Mouse (Mus musculus): Measurements from ENCODE around the gene Gm13275.
"Not testable (repeated sequence)": the region's sequence is repeated elsewhere in the genome, so short reads cannot be mapped to it uniquely, and the experiment has no call there.

The Gm13275 gene

GRCm38 (mm10) chr4:88793936-88794675 is at the start of gene Gm13275:
Gene Gm13275 (plus strand): TSS chr4:88794487.
- TF ChIP-seq GATA4 (IDR thresholded peaks at IDR 0.05; ENCODE audit: insufficient replicate concordance, low read length): not testable (repeated sequence)

GRCm38 (mm10) chr4:88749926-88750325 is 44.4 kb upstream of the Gm13275 start:
- TF ChIP-seq GATA4 (IDR thresholded peaks at IDR 0.05; ENCODE audit: insufficient replicate concordance, low read length): no peak

- not testable (repeated sequence) for TF ChIP-seq GATA4 (IDR thresholded peaks at IDR 0.05; ENCODE audit: insufficient replicate concordance, low read length)
These were observed 39.4 kb upstream of the Gm13275 start, which contains the start of gene Gm13271 for GRCm38 (mm10) chr4:88754818-88755340. Gene Gm13271 (plus strand): TSS chr4:88754868.

GRCm38 (mm10) chr4:88759610-88760268 is 34.5 kb upstream of the Gm13275 start, which contains the start of gene Gm13283:
Gene Gm13283 (plus strand): TSS chr4:88760119.
- not testable (repeated sequence) for TF ChIP-seq GATA4 (IDR thresholded peaks at IDR 0.05; ENCODE audit: insufficient replicate concordance, low read length)

GRCm38 (mm10) chr4:88773534-88773933 is 20.8 kb upstream of the Gm13275 start, which contains the start of gene Gm13290:
Gene Gm13290 (plus strand): TSS chr4:88773834.
- not testable (repeated sequence) for TF ChIP-seq GATA4 (IDR thresholded peaks at IDR 0.05; ENCODE audit: insufficient replicate concordance, low read length)

GRCm38 (mm10) chr4:88776622-88777021 is 17.7 kb upstream of the Gm13275 start, which contains the start of gene Gm13289:
Gene Gm13289 (plus strand): TSS chr4:88776922.
- TF ChIP-seq GATA4 (IDR thresholded peaks at IDR 0.05; ENCODE audit: insufficient replicate concordance, low read length): not testable (repeated sequence)

- TF ChIP-seq GATA4 (IDR thresholded peaks at IDR 0.05; ENCODE audit: insufficient replicate concordance, low read length): not testable (repeated sequence)
These were observed 14.7 kb upstream of the Gm13275 start, which contains the start of gene Gm13272 for GRCm38 (mm10) chr4:88779550-88779949. Gene Gm13272 (plus strand): TSS chr4:88779850.

- TF ChIP-seq GATA4 (IDR thresholded peaks at IDR 0.05; ENCODE audit: insufficient replicate concordance, low read length): not testable (repeated sequence)
These were observed 12.5 kb upstream of the Gm13275 start, which contains the start of gene Ifnz for GRCm38 (mm10) chr4:88781831-88782230. Gene Ifnz (plus strand): TSS chr4:88782131.

- TF ChIP-seq GATA4 (IDR thresholded peaks at IDR 0.05; ENCODE audit: insufficient replicate concordance, low read length): not testable (repeated sequence)
These were observed 8.9 kb upstream of the Gm13275 start, which contains the start of gene Gm13276 for GRCm38 (mm10) chr4:88785409-88785808. Gene Gm13276 (plus strand): TSS chr4:88785709.

GRCm38 (mm10) chr4:88788402-88788801 is 5.9 kb upstream of the Gm13275 start, which contains the start of gene Gm13277:
Gene Gm13277 (plus strand): TSS chr4:88788632.
- not testable (repeated sequence) for TF ChIP-seq GATA4 (IDR thresholded peaks at IDR 0.05; ENCODE audit: insufficient replicate concordance, low read length)

GRCm38 (mm10) chr4:88791250-88791649 is 3.0 kb upstream of the Gm13275 start, which contains the start of gene Gm13278:
Gene Gm13278 (plus strand): TSS chr4:88791550.
- not testable (repeated sequence) for TF ChIP-seq GATA4 (IDR thresholded peaks at IDR 0.05; ENCODE audit: insufficient replicate concordance, low read length)

- TF ChIP-seq GATA4 (IDR thresholded peaks at IDR 0.05; ENCODE audit: insufficient replicate concordance, low read length): not testable (repeated sequence)
These were observed 2.8 kb downstream of the Gm13275 start, which contains the start of gene Gm13279 for GRCm38 (mm10) chr4:88797097-88797496. Gene Gm13279 (plus strand): TSS chr4:88797397.

- TF ChIP-seq GATA4 (IDR thresholded peaks at IDR 0.05; ENCODE audit: insufficient replicate concordance, low read length): not testable (repeated sequence)
These were observed 5.1 kb downstream of the Gm13275 start, which contains the start of gene Gm13285 for GRCm38 (mm10) chr4:88799365-88799764. Gene Gm13285 (plus strand): TSS chr4:88799665.

- not testable (repeated sequence) for TF ChIP-seq GATA4 (IDR thresholded peaks at IDR 0.05; ENCODE audit: insufficient replicate concordance, low read length)
These were observed 8.7 kb downstream of the Gm13275 start, which contains the start of gene Gm13287 for GRCm38 (mm10) chr4:88802954-88803353. Gene Gm13287 (plus strand): TSS chr4:88803254.

- not testable (repeated sequence) for TF ChIP-seq GATA4 (IDR thresholded peaks at IDR 0.05; ENCODE audit: insufficient replicate concordance, low read length)
These were observed 10.9 kb downstream of the Gm13275 start, which contains the start of gene Gm13288 for GRCm38 (mm10) chr4:88805231-88805630. Gene Gm13288 (plus strand): TSS chr4:88805531.

All from liver, adult (tissue).